ENCODE assay signal across 9 mouse cellular contexts in the genomic region with DNA sequence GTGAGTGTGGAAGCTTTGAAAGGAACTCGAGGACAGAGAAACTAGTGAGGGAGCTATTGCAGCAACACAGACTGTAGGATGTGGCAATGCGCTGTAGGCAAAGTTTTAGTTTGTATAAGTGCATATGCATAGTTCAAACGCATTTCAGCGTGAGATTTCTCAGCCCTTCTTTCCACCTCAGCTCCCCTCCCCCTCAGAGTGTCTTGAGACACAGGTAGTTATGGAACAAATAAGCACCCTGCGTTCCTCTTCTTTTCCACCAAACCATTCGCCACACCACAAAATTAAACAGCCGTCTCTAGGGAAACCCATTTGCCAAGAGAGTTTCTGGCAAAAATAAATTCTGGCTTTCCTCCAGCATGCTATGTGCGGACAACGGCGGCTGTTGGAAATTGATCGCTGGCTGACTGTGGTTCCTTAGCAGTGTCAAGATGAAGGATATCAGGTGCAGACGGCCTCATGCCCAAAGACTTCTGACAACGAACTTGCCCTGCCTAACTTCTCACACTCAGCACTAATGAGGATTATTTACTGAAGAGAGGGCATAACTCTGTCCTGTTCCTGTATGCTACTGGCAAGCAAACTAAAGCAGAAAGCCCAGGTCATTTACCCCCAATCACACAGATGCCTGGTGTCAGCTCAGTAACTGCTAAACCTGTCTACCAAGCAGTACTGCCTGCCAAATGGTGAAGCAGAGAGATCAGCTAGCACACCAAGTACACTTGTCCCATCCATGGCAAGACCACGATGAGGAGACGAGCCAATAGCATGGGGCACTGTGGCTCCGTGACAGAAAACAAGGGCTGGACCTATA. TPM values are rescaled to one million over a fixed set of nuclear protein-coding genes. Genes with fewer than 3 reads are reported as not detected.
DNase-seq lines count a peak whose midpoint lies in the region; ATAC-seq lines count a peak whose summit lies in the region.
"Had no signal": no experiment of that assay in that cellular context is flagged by ENCODE, and none has a peak within 500 bp of the region (broad histone marks: within the 10 kb centered on the region; RNA-seq: fewer than 3 reads in every experiment).

No protein-coding gene starts in this region.

- WGBS in heart, embryonic 12.5 days, result 42% methylated on average over 16 of the region's 16 CpGs

- peak overlapping the region; percentile 26 for H3K4me2 ChIP-seq in heart, embryonic 12.5 days

- no peaks in the 10 kb centered on the region for H3K27me3 ChIP-seq in heart, embryonic 12.5 days (replicated peaks)
- H3K27me3 ChIP-seq: Patski had no signal

- H3K27ac ChIP-seq in heart, embryonic 12.5 days (ENCODE audit: poor library complexity, severe bottlenecking), result peak overlapping the region; percentile 28; the same call in 1 of the 2 replicates

- H3K4me1 ChIP-seq in heart, embryonic 12.5 days (replicated peaks), result peaks cover 32% of the 10 kb centered on the region

- H3K9ac ChIP-seq in heart, embryonic 12.5 days, result no peak overlapping the region

- no peaks in the 10 kb centered on the region for H3K9me3 ChIP-seq in heart, embryonic 12.5 days (replicated peaks)

- no peaks in the 10 kb centered on the region for H3K36me3 ChIP-seq in heart, embryonic 12.5 days

- H3K4me3 ChIP-seq in heart, embryonic 12.5 days, result no peak overlapping the region

- no peak for ATAC-seq in heart, embryonic 12.5 days (ENCODE audit: insufficient number of reproducible peaks, low FRiP score)
- ATAC-seq in megakaryocyte-erythroid progenitor cell, adult 5-6 weeks (replicated peaks; ENCODE audit: low FRiP score, low TSS enrichment, poor library complexity, severe bottlenecking), result peak; percentile 59
- ATAC-seq: Patski had no signal

- DNase-seq in gastrocnemius, adult 18-20 months (ENCODE audit: low spot score), result peak; percentile 87
- no peak for DNase-seq in gastrocnemius, postnatal 4 days (ENCODE audit: low spot score in 2 of 2)
- DNase-seq in CD8-positive naive resting alpha-beta T cell, adult 2 months (ENCODE audit: low read depth in 2 of 2, low spot score in 2 of 2), result peak; percentile 17 to 40
- peak; percentile 82 to 86 for DNase-seq in cerebellum, postnatal 10 days
- peak; percentile 18 for DNase-seq in left cerebral cortex, adult 11 months (ENCODE audit: low spot score)
- DNase-seq in testis, postnatal 10 days (ENCODE audit: low spot score), result no peak

RNA-seq across cellular contexts. Expression of a gene that starts 25.2 kb away (rescaled TPM):
- 10 to 100 TPM; 20.2 to 29.6 TPM for total RNA-seq in gastrocnemius, adult 18-20 months (2021)
- 10 to 100 TPM; 40.2 to 49.6 TPM for total RNA-seq in gastrocnemius, postnatal 4 days (2021)
- 21.0 and 22.2 TPM in 2 replicates for polyA plus RNA-seq in heart, embryonic 12.5 days (2016; fragmentation: Nextera tagmentation; extraction: Ambion mirVana)
- total RNA-seq in megakaryocyte-erythroid progenitor cell, adult 5-6 weeks (2014; fragmentation: Nextera tagmentation), result 29.1 and 44.1 TPM in 2 replicates
- total RNA-seq in megakaryocyte-erythroid progenitor cell, adult 5-6 weeks (2017), result 19.2 and 23.6 TPM in 2 replicates

Comparison
In these comparisons a context has a peak if more than half of its experiments do, and no peak if none do; other contexts are left out.
1. DNase-seq: peak in gastrocnemius, adult 18-20 months (single experiment), CD8-positive naive resting alpha-beta T cell, adult 2 months (2 of 2), cerebellum, postnatal 10 days (2 of 2) and left cerebral cortex, adult 11 months (single experiment); none in gastrocnemius, postnatal 4 days (0 of 2) and testis, postnatal 10 days (single experiment).